Mouse (Mus musculus): Measurements from ENCODE around the gene Arrb1. TPM values are rescaled to one million over a fixed set of nuclear protein-coding genes. Genes with fewer than 3 reads are reported as not detected.

Gene Arrb1
- polyA plus RNA-seq, 1 experiment from 2014 or later: 13.1 TPM

- peak overlapping the region; percentile 47; the same call in 1 of the 2 replicates for H3K27ac ChIP-seq
- H3K27me3 ChIP-seq (ENCODE audit: insufficient read depth, poor library complexity, severe bottlenecking): no peaks in the 10 kb centered on the region
- no peaks in the 10 kb centered on the region for H3K9me3 ChIP-seq
- DNase-seq (ENCODE audit: low spot score): no peak
- H3K4me1 ChIP-seq: peaks cover 68% of the 10 kb centered on the region
- H3K4me3 ChIP-seq: no peak overlapping the region
- H3K36me3 ChIP-seq: no peaks in the 10 kb centered on the region
- WGBS: 27% methylated on average over 8 of the region's 8 CpGs
Measured at GRCm38 (mm10) chr7:99565325-99565881, 30.1 kb downstream of the Arrb1 start.

GRCm38 (mm10) chr7:99570680-99571079 lies 35.4 kb downstream of the Arrb1 start:
- H3K4me3 ChIP-seq: peak overlapping the region; percentile 15; the same call in 1 of the 2 replicates
- no peaks in the 10 kb centered on the region for H3K9me3 ChIP-seq
- WGBS: 47% methylated on average over 5 of the region's 5 CpGs
- H3K27me3 ChIP-seq (ENCODE audit: insufficient read depth, poor library complexity, severe bottlenecking): no peaks in the 10 kb centered on the region
- peaks cover 38% of the 10 kb centered on the region for H3K4me1 ChIP-seq
- 0 out of 2 replicates have a peak, but pooled peaks cover 9% of the 10 kb centered on the region for H3K36me3 ChIP-seq
- no peak for DNase-seq (ENCODE audit: low spot score)
- peak overlapping the region; percentile 64; the same call in 1 of the 2 replicates for H3K27ac ChIP-seq

GRCm38 (mm10) chr7:99572931-99573330 lies 37.7 kb downstream of the Arrb1 start:
- Histone ChIP-seq H3K4me3 (no peak overlapping the region), H3K36me3 (0 out of 2 replicates have a peak, but pooled peaks cover 9% of the 10 kb centered on the region), H3K27me3 (ENCODE audit: insufficient read depth, poor library complexity, severe bottlenecking) (no peaks in the 10 kb centered on the region), H3K27ac (peak overlapping the region; percentile 3; the same call in 1 of the 2 replicates), H3K4me1 (peaks cover 32% of the 10 kb centered on the region), H3K9me3 (no peaks in the 10 kb centered on the region)
- DNase-seq (ENCODE audit: low spot score): no peak
- WGBS: 43% methylated on average over 10 of the region's 10 CpGs

- WGBS: 60% methylated on average over 4 of the region's 4 CpGs
- no peak for DNase-seq (ENCODE audit: low spot score)
Measured at GRCm38 (mm10) chr7:99573351-99573750, 38.1 kb downstream of the Arrb1 start.

GRCm38 (mm10) chr7:99578246-99578645 lies 43.0 kb downstream of the Arrb1 start:
- 87% methylated on average over 3 of the region's 3 CpGs for WGBS
- H3K27ac ChIP-seq: no peak overlapping the region
- no peak for DNase-seq (ENCODE audit: low spot score)
- no peaks in the 10 kb centered on the region for H3K9me3 ChIP-seq
- peaks cover 35% of the 10 kb centered on the region for H3K4me1 ChIP-seq
- peaks cover 13% of the 10 kb centered on the region for H3K27me3 ChIP-seq (ENCODE audit: insufficient read depth, poor library complexity, severe bottlenecking)
- no peak overlapping the region for H3K4me3 ChIP-seq
- 0 out of 2 replicates have a peak, but pooled peaks cover 4% of the 10 kb centered on the region for H3K36me3 ChIP-seq

More at GRCm38 (mm10) chr7:99573351-99573750, 38.1 kb downstream of the Arrb1 start:
- peaks cover 32% of the 10 kb centered on the region for H3K4me1 ChIP-seq
- 0 out of 2 replicates have a peak, but pooled peaks cover 9% of the 10 kb centered on the region for H3K36me3 ChIP-seq
- H3K4me3 ChIP-seq: no peak overlapping the region
- no peaks in the 10 kb centered on the region for H3K27me3 ChIP-seq (ENCODE audit: insufficient read depth, poor library complexity, severe bottlenecking)
- H3K27ac ChIP-seq: peak overlapping the region; percentile 3; the same call in 1 of the 2 replicates
- no peaks in the 10 kb centered on the region for H3K9me3 ChIP-seq

- DNase-seq (ENCODE audit: low spot score): no peak
- peaks cover 4% of the 10 kb centered on the region; the same call in 1 of the 2 replicates for H3K36me3 ChIP-seq
- peaks cover 13% of the 10 kb centered on the region for H3K27me3 ChIP-seq (ENCODE audit: insufficient read depth, poor library complexity, severe bottlenecking)
- no peaks in the 10 kb centered on the region for H3K9me3 ChIP-seq
- WGBS: 9% methylated on average over 16 of the region's 16 CpGs
- H3K4me3 ChIP-seq: peak overlapping the region; percentile 22
- H3K4me1 ChIP-seq: peaks cover 32% of the 10 kb centered on the region
- peak overlapping the region; percentile 13; the same call in 1 of the 2 replicates for H3K27ac ChIP-seq
Measured at GRCm38 (mm10) chr7:99579491-99580190, 44.4 kb downstream of the Arrb1 start.

GRCm38 (mm10) chr7:99580247-99580646 lies 45.0 kb downstream of the Arrb1 start:
- peaks cover 6% of the 10 kb centered on the region; the same call in 1 of the 2 replicates for H3K36me3 ChIP-seq
- peaks cover 32% of the 10 kb centered on the region for H3K4me1 ChIP-seq
- 27% methylated on average over 6 of the region's 6 CpGs for WGBS
- no peak overlapping the region; the same call in 1 of the 2 replicates for H3K4me3 ChIP-seq
- no peak overlapping the region for H3K27ac ChIP-seq
- DNase-seq (ENCODE audit: low spot score): no peak
- peaks cover 13% of the 10 kb centered on the region for H3K27me3 ChIP-seq (ENCODE audit: insufficient read depth, poor library complexity, severe bottlenecking)
- no peaks in the 10 kb centered on the region for H3K9me3 ChIP-seq

GRCm38 (mm10) chr7:99582306-99582705 lies 47.0 kb downstream of the Arrb1 start:
- WGBS: 49% methylated on average over 7 of the region's 7 CpGs
- Histone ChIP-seq H3K27me3 (ENCODE audit: insufficient read depth, poor library complexity, severe bottlenecking) (peaks cover 13% of the 10 kb centered on the region), H3K27ac (no peak overlapping the region), H3K9me3 (no peaks in the 10 kb centered on the region), H3K4me1 (peaks cover 36% of the 10 kb centered on the region), H3K4me3 (no peak overlapping the region), H3K36me3 (peaks cover 11% of the 10 kb centered on the region; the same call in 1 of the 2 replicates)
- DNase-seq (ENCODE audit: low spot score): no peak

- peaks cover 41% of the 10 kb centered on the region for H3K4me1 ChIP-seq
- peaks cover 13% of the 10 kb centered on the region for H3K27me3 ChIP-seq (ENCODE audit: insufficient read depth, poor library complexity, severe bottlenecking)
- H3K4me3 ChIP-seq: no peak overlapping the region
- H3K9me3 ChIP-seq: no peaks in the 10 kb centered on the region
- 57% methylated on average over 4 of the region's 4 CpGs for WGBS
- no peak overlapping the region for H3K27ac ChIP-seq
- H3K36me3 ChIP-seq: peaks cover 15% of the 10 kb centered on the region
- no peak for DNase-seq (ENCODE audit: low spot score)
Measured at GRCm38 (mm10) chr7:99582867-99583266, 47.6 kb downstream of the Arrb1 start.

- WGBS: 64% methylated on average over 5 of the region's 5 CpGs
Measured at GRCm38 (mm10) chr7:99583625-99584024, 48.4 kb downstream of the Arrb1 start.

GRCm38 (mm10) chr7:99585976-99586375 lies 50.7 kb downstream of the Arrb1 start:
- DNase-seq (ENCODE audit: low spot score): no peak
- H3K4me3 ChIP-seq: no peak overlapping the region
- peaks cover 33% of the 10 kb centered on the region for H3K36me3 ChIP-seq
- WGBS: 90% methylated on average over 8 of the region's 8 CpGs
- no peaks in the 10 kb centered on the region for H3K9me3 ChIP-seq
- peaks cover 29% of the 10 kb centered on the region for H3K4me1 ChIP-seq
- H3K27me3 ChIP-seq (ENCODE audit: insufficient read depth, poor library complexity, severe bottlenecking): peaks cover 2% of the 10 kb centered on the region
- H3K27ac ChIP-seq: no peak overlapping the region

More at GRCm38 (mm10) chr7:99583625-99584024, 48.4 kb downstream of the Arrb1 start:
- H3K9me3 ChIP-seq: no peaks in the 10 kb centered on the region
- H3K4me1 ChIP-seq: peaks cover 44% of the 10 kb centered on the region
- H3K27ac ChIP-seq: no peak overlapping the region
- H3K4me3 ChIP-seq: no peak overlapping the region
- peaks cover 13% of the 10 kb centered on the region for H3K27me3 ChIP-seq (ENCODE audit: insufficient read depth, poor library complexity, severe bottlenecking)
- H3K36me3 ChIP-seq: peaks cover 22% of the 10 kb centered on the region
- no peak for DNase-seq (ENCODE audit: low spot score)

GRCm38 (mm10) chr7:99590064-99590463 lies 54.8 kb downstream of the Arrb1 start:
- no peak for DNase-seq (ENCODE audit: low spot score)
- H3K4me3 ChIP-seq: no peak overlapping the region
- H3K9me3 ChIP-seq: no peaks in the 10 kb centered on the region
- H3K4me1 ChIP-seq: peaks cover 24% of the 10 kb centered on the region
- WGBS: 22% methylated on average over 3 of the region's 3 CpGs
- no peaks in the 10 kb centered on the region for H3K27me3 ChIP-seq (ENCODE audit: insufficient read depth, poor library complexity, severe bottlenecking)
- H3K36me3 ChIP-seq: peaks cover 57% of the 10 kb centered on the region
- H3K27ac ChIP-seq: no peak overlapping the region

- H3K36me3 ChIP-seq: peaks cover 58% of the 10 kb centered on the region
- H3K27ac ChIP-seq: no peak overlapping the region
- no peaks in the 10 kb centered on the region for H3K27me3 ChIP-seq (ENCODE audit: insufficient read depth, poor library complexity, severe bottlenecking)
- no peaks in the 10 kb centered on the region for H3K9me3 ChIP-seq
- H3K4me3 ChIP-seq: no peak overlapping the region
- H3K4me1 ChIP-seq: peaks cover 24% of the 10 kb centered on the region
- DNase-seq (ENCODE audit: low spot score): no peak
- WGBS: 82% methylated on average over 5 of the region's 5 CpGs
Measured at GRCm38 (mm10) chr7:99590646-99591045, 55.4 kb downstream of the Arrb1 start.

Measured in heart, embryonic 10.5 days (tissue).